Mouse (Mus musculus) right cerebral cortex, postnatal 10 days (tissue): ENCODE measurements around the gene Cacna1b.
A peak's percentile ranks its signal among the peaks of the same experiment; 100 is the strongest.

Experiments used
- DNase-seq, 2 experiments: peaks; one replicate each; pipeline ENCODE4 v3.0.0; 2021; ENCODE audit warnings: low spot score in 2 of 2

Cacna1b gene

DNA sequence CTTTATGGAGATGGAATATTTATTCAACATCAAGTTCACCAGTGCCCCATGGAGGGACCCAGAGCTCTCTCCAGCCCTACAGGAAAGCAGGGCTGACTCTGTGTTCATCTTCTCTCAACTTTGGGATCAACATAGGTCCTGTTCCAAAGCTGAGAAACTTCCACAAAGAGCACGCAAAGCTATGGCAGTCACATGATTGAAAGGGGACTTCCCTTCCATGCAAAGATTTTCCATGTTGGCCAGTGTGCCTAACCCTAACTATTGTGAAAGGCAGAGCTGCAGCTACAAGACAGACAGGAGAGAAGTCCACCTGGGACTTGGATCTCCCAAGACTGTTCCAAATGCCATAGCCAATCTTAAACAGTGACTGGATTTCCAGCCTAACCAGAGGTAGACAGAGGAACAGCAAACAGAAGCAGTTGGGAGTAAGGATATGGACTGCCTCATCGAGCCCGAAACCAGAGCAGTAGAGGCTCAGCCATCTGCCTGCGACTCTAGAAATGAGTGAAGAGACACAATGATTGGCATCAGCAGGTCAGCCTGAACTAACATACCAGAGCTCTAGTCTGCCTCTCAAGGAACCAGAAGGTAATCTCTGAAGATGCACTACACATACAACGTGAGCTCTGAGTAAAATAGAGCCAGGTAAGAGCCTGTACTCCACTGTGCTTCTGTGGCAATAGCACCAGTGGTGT is 116.4 kb downstream of the Cacna1b start:
- DNase-seq = no peak

DNA sequence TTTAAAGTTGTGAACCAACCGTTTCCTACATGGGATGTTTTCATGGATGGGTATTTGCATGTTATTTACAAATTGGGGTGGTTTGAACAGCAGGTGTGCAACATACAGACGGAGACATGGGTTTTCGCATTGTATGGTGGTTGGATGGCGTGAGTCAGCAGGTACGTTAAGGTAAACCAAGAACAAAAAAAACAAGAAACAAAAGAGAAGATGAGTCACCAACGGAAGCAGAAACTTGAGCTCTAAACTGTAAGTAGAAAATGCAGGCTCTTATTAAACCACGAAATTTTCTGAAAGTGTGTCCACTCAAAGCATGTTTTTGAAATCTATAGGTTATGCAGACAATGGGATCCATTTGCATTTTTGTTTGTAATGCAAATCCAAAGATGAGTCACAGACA is 120.1 kb downstream of the Cacna1b start:
- no peak for DNase-seq

DNA sequence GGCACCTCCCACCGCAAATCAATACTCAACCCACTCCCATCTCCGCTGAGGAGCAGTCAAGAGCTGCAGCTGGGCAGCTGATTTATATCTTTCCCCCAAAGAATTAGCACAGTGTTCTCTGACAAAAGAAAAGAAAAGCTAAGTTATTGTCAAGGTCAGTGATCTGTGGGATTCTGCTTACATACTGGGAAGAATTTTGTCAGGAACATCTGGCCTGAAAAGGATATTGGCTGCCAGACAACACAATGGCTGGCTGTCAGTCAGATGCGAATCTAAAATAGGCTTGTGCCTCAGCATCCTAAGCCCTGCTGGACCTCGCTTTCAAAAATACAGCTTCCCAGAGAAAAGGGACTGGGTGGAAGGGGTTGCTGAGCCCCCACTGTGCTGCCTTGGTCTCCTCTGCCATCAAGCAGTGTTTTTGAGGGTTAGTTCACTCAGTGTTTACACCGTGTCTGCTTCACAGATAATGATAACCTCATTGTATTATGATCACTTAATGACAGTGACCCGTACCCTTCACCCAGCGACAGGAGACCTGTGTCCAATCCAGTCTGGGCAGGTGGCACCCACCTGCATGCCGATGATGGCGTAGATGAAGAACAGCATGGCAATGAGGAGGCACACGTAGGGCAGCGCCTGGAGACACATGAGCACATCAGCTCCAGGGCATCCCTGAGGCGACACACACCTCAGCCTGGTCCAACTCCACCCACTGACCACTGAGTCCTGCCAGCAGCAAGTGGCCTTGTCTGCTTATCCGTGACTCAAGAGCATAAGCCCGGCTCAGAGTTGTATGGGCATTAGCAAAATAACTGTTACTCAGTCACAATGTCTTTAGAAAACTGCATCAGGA is 124.6 kb downstream of the Cacna1b start:
- DNase-seq = no peak

DNA sequence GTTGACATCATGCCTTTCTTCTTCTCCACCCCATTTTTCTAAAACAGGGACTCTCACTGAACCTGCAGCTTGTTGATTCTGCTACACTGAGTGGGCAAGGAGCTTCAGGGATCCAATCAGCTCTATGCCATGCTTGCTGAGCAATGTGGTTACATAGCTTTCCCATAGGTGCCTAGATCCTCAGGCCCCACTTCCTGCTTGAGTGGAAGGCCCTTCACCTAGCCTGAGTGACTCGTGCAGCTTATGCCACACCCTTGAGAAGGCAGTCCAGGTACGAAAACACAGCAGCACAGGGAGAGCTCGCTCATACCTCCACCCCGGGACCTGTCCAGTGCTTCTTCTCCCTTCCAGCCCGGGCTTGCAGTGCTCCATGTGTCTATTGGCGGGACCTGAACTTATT is 129.3 kb downstream of the Cacna1b start:
- no peak for DNase-seq

DNA sequence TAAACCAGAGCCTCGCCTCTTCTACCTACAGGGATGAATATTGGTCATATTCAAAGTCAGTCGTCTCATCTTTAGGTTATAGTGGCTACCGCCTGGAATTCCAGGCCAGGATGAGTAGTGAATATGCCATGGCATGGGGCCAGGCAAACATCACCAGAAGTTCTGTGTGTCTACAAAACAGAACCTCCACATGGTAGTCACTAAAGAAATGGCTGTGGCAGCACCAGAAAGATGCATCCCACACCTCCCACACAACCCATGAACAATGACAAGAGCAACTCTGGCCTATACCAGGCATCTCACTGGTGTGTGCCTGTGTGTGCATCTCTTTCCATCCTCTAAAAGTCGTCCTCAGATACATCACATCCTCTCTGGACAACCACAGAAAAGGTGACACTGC is 145.8 kb downstream of the Cacna1b start:
- DNase-seq = no peak

DNA sequence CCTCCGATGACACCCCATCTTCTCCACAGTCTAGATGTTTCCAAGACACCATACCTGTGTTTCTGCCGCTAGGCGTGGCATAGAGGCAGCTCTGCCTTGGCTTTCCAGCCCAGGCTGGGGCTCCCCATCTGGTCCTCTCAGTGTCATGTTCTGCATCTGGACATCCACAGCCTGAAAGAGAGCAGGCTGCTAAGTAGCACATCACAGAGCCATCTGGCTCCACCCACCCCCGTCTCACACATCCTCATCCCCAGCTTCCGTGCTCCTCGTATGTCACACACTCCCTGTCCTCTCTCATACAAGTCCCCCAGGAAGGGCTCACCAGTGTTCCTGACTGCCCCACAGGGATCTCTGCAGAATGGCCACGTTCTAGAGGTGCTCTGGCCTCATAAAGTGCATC is 153.2 kb downstream of the Cacna1b start:
- peak in 1 of 2 experiments; percentile 70 for DNase-seq

DNA sequence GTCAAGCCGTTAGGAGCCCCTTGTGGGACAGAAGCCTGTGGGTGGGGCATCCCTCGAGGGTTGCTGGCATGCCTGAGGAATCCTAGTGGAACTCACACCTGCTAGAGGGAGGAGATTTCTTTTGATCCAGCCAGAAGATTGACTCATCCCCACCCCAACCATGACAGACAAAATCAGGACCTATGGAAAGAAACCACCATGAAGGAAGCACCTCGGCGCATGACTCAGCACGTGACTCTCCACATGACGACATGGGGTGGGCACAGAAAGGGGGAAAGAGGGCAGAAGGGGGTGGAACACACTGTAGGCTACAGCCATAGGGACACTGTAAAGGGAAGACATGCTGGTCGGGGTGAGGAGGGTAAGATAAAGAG is 154.2 kb downstream of the Cacna1b start:
- DNase-seq = no peak

DNA sequence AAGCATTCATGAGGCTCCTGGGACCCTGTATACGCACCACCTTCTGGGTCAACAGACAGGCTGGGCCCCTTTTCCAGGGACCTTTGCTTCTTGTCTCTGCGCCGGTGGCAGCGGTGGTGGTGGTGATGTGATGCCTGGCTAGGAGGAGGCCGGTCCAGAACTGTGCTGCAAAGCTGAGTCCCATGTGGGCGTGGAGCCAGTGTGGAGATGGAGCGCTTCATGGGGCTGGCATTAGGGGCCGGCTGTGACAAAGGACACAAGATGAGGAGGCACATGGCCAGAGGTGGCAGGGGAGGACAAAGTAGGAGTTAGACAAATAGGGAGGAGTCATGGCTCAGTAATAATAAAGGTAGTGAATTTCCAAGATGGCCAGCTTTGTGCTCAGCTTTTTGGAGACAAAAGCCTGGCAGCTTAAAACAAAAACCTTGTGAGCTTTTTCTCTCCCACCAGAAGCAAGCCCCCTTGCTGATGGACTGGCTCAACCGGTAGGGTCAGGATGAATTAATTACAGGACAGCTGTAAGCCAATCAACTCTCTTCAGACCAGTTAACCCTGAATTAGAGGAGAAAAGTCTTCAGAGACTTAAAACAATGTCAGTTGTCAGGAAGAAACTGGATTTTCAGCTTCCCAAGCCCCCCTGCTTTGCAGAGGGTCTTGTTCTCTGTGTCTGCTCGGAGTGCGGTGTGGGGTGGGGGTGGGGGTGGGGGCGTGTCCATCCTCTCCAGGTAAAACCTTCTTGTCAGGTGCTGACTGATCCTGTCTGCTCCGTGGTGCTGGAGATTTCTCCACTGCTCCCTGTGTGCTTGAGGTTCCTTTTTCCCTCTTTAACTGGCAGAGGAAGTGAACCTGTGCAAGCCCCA is 154.8 kb downstream of the Cacna1b start:
- peak; percentile 50 to 51 for DNase-seq

DNA sequence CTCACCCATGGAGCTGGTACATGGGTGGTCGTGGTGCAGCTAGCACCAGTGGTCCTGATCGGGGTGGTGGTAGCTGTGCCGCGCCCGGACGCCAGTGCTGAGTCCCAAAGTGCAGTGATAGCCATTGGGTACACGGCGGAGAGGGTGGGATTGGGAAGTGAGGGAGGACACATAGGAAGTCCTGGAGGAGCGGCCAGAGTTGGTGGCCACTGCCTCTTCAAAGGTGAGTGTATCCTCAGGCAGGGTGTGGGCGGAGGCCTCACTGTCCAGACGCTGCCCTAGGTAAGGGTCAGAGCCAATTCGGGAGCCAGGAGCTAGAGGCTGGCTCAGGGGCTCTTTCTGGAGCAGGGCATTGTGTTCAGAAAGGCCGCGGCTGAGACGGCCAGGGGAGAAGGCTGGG is 156.4 kb downstream of the Cacna1b start:
- DNase-seq = no peak

DNA sequence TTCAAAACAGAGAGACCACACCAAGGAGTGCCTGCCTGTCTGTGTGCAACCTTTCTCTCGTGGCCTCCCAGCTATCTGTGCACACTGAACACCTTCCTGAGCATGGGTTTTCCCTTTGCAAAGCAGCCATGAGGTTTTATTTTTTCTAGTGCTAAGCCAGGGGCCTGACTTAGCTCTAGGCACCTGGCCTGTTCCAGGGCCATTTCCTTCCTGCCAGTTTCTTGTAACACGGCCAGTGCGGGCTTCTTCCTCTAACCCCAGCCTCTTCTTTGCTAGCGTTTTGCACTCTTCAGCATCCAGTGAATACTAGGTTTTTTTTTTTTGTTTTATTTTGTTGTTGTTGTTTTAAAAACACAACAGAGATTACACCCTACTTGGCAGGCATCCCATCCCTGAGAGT is 157.9 kb downstream of the Cacna1b start:
- no peak for DNase-seq

DNA sequence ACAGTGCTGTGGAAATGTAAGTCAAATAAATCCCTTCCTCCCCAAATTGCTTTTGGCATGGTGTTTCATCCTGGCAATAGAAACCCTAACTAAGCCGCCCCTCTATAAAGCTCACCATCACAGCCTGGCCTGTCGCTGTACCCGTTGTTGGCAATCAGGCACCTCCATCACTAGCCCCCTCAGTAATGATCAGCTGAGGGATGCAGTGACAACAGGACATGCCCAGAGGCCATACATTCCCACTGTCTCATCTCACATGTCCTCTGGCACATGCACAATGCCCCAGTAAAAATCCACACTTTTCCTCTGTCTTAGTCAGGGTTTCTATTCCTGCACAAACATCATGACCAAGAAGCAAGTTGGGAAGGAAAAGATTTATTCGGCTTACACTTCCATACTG is 173.5 kb downstream of the Cacna1b start:
- no peak for DNase-seq

DNA sequence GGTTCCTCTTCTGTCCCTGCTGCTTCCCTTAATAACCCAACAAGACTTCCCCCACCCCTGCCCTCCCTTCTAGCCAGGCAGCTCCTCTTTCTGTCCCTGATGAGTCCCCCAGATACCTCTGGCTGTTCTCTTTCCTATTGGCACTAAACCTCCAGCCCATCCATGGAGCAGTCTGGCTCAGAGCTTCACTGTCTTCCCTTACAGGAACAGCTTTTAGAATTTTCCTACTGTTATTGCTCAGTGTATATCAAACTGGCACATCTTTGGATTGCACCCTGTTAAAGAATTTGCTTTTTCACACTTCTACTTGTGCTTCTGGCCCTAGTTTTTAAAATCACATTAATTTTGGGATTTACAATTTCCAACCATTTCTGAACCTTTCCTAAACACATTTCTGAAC is 175.0 kb downstream of the Cacna1b start:
- no peak for DNase-seq

DNA sequence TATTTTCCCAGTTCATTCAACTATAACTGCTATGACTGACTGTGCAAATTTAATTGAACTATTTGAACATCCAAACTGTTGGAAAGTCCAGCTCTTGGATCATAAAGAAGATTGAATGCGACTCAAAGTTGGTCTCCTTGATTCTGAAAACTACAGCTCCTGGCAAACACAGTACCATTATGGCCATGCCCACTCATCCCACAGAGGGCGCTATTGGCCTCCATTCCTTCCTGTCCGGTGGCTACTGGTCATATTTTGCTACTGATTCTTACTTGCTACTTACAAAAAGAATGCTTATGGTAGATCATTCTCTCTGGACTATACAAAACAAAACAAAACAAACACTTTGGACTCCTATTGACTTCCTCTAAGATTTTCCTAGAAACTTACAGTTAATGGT is 188.3 kb downstream of the Cacna1b start:
- peak in 1 of 2 experiments; percentile 70 for DNase-seq

DNA sequence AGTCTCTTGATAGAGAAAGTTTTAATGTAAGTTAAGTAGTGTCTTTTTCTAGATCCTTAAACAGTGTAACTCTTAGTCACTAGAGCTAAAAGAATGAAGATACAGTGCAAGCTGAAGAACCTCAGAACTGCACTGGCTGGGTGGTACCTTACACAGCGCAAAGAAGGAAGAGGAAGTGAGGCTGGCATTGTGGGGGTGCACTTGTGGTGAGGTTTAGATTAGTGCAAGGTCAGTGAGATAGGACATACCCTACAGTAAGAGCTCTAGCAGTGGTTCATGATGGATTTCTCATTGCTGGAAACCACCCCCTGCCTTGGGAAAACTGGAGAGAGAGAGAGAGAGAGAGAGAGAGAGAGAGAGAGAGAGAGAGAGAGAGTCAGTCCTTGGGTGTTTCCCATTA is 192.0 kb downstream of the Cacna1b start:
- no peak for DNase-seq

DNA sequence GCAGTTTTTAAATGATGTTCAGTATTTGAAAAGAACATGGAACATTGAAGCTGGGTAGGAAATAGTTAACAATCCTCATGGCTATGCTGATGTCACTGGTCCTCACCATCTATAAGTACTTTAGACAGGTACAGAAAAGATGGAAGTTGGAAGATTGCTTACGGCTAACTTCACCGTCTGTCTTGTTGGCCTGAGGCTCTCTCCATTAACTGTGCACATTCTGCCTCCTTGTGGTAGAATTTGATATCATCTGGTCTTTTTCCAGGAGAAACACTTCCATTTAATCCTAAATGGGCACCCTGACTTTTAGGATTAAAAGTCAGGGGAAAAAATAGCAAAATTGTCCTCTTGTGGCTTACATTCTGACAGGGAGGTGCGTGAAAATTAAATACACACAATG is 194.4 kb downstream of the Cacna1b start:
- peak; percentile 39 to 42 for DNase-seq

DNA sequence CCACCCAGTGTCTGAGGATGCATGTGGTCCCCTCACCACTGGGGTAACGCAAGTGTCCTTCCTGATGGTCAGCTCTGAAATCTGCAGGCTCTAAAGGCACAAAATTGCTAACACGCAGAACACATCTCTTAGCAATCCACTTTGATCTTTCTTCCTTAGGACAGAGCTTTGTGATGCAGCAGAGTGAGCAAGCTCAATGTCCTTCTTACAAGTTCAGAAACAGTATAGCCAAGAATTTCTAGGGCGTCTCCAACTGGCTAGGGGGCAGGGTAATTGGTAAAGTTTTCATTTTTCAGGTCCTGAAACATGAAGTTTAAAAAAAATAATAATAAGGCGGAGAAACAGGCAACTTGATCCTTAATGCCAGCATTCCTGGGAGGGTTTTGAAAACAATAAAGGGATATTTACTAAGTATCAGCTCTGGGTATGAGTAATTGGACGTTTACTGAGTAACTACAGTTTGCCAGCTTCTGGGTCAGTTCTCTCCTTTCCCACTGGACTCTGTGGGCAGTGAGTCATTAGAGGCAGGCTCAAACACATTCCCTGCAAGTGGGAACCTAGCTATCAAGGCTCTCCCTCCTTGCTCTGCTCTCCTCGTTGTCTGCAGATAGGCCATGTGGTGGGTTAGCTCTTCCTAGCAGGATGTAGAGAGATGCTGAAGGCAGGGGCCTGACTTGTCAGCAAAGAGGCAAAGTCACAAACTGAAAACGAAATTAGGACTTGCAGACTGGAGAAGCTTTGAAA is 200.2 kb downstream of the Cacna1b start:
- no peak for DNase-seq

DNA sequence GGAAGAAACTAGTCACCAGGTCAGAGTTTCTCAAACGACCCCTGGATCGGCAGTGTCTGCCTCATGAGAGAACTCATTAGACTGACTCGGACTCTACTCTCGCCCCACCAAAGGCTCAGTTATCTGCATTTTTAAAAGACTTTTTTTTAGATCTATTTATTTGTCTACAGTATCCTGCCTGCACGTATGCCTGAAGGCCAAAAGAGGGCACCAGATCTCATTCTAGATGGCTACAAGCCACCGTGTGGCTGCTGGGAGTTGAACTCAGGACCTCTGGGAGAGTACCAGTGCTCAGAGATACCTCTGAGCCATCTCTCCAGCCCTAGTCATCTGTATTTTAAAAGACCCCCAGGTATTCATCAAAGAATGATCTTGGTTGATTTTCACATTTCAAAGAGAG is 201.0 kb downstream of the Cacna1b start:
- DNase-seq = no peak

DNA sequence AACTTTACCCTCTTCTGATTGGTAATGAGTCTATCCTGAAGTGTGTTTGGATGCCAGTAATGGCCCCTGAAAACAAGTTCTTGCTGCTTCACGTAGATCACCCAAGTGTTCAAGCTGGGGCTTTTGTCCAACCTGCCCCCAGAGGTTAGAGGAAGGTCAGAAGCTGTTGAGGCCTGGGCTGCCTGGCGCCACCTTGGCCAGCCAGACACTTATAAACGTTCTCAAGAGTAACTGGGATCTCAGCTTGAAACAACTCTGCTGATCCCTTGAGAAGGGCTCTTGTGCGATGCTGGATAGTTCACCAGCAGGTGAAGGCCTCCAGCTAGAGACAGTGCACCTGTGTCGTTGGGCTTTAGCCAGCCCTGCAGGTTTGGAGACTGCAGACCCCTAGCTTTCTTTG is 202.8 kb downstream of the Cacna1b start:
- DNase-seq = no peak

DNA sequence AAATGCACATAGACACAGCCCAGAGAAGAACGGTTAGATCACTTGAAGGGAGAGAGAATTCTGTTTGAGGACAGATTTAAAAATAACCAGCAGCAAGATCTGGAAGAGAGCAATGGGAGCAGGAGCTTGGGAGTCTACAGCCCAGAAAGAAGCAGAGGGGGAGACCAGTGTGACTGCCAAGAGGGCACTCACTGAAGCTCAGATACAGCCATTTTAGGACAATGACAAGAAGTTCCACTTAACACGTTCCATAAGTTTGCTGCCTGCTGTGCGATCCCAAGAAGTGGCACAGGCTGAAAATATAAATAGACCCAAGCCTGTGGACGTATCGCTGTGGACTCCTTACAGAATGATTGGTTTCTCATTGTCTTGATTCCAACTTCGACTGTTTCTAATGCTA is 206.6 kb downstream of the Cacna1b start:
- peak in 1 of 2 experiments; percentile 26 for DNase-seq

DNA sequence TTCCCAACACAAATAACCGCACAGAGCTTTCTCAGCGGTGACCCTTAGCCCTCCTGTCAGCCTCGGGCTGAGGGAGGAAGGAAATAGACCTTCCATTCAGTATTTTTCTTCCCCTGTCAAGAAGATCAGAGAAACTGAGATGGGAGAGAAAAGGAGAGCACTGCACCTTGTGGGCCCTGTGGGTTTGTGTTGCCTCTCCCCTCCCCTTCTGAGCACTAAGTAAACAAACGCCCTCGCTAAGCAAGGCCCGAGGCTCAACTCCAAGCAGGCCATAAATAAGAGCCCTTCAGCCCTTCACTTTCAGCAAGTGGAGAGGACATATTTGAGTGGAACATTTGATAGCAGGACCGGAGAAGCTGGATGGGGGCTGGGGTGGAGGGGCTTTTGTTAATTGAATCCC is 209.0 kb downstream of the Cacna1b start:
- DNase-seq = no peak
